Mouse (Mus musculus) liver, embryonic 11.5 days (tissue): ENCODE results near the gene Nme9. TPM values are rescaled to one million over a fixed set of nuclear protein-coding genes. Genes with fewer than 3 reads are reported as not detected.

Source experiments
- ATAC-seq: fragments of 200-750 bp; cut with Nextera tagmentation; replicated peaks from 2 replicates; pipeline ENCODE4 v1.8.0; 2017; ENCODE audit warnings: moderate number of reproducible peaks, mild to moderate bottlenecking, moderate TSS enrichment, moderate library complexity; ENCODE audit not compliant: low FRiP score
- DNase-seq: peaks from one replicate; pipeline ENCODE4 v3.0.0-alpha.2; 2017; ENCODE audit warnings: low spot score
- H3K27ac ChIP-seq: fragments of 300-500 bp; sonication (generic); 2 replicates; pipeline ENCODE4 v1.5.1; 2014; ENCODE audit warnings: mild to moderate bottlenecking, low read depth, low read length, control low read depth
- H3K27me3 ChIP-seq: fragments of 300-500 bp; sonication (generic); replicated peaks from 2 replicates; pipeline ENCODE4 v1.6.1; 2014; ENCODE audit warnings: low read length, mixed read lengths; ENCODE audit not compliant: control insufficient read depth, insufficient read depth
- H3K36me3 ChIP-seq: fragments of 300-500 bp; sonication (generic); 2 replicates; pipeline ENCODE4 v1.6.1; 2014; ENCODE audit warnings: mild to moderate bottlenecking, low read length, moderate library complexity, mixed read lengths; ENCODE audit not compliant: control insufficient read depth, insufficient read depth
- H3K4me1 ChIP-seq: fragments of 300-500 bp; sonication (generic); replicated peaks from 2 replicates; pipeline ENCODE4 v1.6.1; 2014; ENCODE audit warnings: low read length, mixed read lengths; ENCODE audit not compliant: control insufficient read depth, insufficient read depth
- H3K4me2 ChIP-seq: fragments of 300-500 bp; sonication (generic); 2 replicates; pipeline ENCODE4 v1.6.1; 2014; ENCODE audit warnings: mild to moderate bottlenecking, control low read depth, moderate library complexity
- H3K4me3 ChIP-seq: fragments of 300-500 bp; sonication (generic); 2 replicates; pipeline ENCODE4 v1.5.1; 2014; ENCODE audit warnings: low read depth, low read length, control low read depth
- H3K9ac ChIP-seq: fragments of 300-500 bp; sonication (generic); 2 replicates; pipeline ENCODE4 v1.6.1; 2014; ENCODE audit warnings: low read depth, low read length, control low read depth
- H3K9me3 ChIP-seq: fragments of 300-500 bp; sonication (generic); 2 replicates; pipeline ENCODE4 v1.6.1; 2016; ENCODE audit warnings: low read length, inconsistent platforms, mixed read lengths; ENCODE audit not compliant: control insufficient read depth
- WGBS: fragments of 180-500 bp; shearing (Covaris S2); extraction: QIAGEN DNeasy Blood & Tissue Kit; methylation state at CpG from one replicate; pipeline ENCODE4 v1.1.7; 2014; 5-methylcytosine and 5-hydroxymethylcytosine counted together
- polyA plus RNA-seq: library from polyadenylated mRNA; unstranded; fragments of >200 nt; fragmentation: Nextera tagmentation; extraction: Ambion mirVana; gene quantifications from 2 replicates; pipeline ENCODE4 v1.2.1, GENCODE M21; 2014

Gene Nme9
- polyA plus RNA-seq, 1 experiment from 2014 or later: not detected

- Histone ChIP-seq H3K27me3 (no peaks in the 10 kb centered on the region), H3K4me3 (no peak overlapping the region), H3K9me3 (no peaks in the 10 kb centered on the region), H3K36me3 (peaks cover 18% of the 10 kb centered on the region), H3K4me2 (no peak overlapping the region), H3K27ac (no peak overlapping the region), H3K9ac (no peak overlapping the region), H3K4me1 (peaks cover 13% of the 10 kb centered on the region)
- no peak for ATAC-seq
- DNase-seq: no peak
Measured at GRCm38 (mm10) chr9:99484632-99485031, 33.4 kb downstream of the Nme9 start.

DNA sequence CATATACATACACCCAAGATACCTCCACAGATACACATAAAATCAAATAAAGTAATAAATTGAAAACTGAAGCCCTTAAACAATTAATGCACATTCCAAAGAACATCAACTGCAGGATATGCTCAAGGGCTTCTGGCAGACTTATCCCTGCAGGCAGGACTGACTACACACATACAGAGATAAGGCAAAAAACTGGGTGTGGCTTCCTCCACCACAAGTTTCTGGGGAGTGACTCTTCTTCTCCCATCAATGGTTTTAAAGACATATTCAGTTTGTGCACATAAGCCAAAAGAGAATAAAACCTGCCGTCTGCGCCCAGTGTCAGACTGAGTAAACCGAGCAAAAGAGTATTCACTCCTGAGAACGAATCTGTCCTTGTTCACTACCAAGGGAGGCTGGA is 33.9 kb downstream of the Nme9 start:
- peaks cover 18% of the 10 kb centered on the region for H3K36me3 ChIP-seq
- no peaks in the 10 kb centered on the region for H3K9me3 ChIP-seq
- DNase-seq: no peak

DNA sequence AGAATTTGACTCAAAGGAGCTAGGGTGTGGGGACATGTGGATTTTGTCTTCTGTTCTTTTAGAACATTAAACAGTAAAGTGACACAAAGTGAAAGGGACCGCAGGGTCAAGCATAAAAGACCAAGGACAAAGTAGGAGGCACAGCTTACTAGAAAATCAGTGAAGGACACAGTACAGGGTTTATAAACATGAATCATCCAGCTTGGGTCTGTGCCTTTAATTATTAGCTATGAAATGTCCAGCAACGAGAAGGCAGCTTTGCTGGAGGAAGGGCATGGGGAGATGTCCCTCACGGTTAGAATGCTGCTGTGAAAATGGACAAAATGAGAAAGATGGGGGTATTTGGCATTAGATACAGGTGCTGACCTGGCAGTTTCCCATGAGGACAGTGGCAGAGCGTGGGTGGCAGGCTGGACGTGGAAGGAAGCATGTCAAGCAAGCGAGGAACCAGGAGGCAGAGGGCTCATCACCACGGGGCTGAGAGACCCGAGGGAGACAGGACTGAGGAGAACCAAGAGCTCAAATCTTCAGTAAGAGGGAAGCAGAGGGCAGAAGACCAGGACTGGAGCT is 35.9 kb downstream of the Nme9 start:
- DNase-seq (no peak), ATAC-seq (no peak)
- Histone ChIP-seq H3K4me2 (no peak overlapping the region), H3K36me3 (peaks cover 18% of the 10 kb centered on the region), H3K4me3 (no peak overlapping the region), H3K4me1 (peaks cover 12% of the 10 kb centered on the region), H3K9ac (no peak overlapping the region), H3K9me3 (no peaks in the 10 kb centered on the region), H3K27ac (no peak overlapping the region), H3K27me3 (no peaks in the 10 kb centered on the region)
- 87% methylated on average over 8 of the region's 8 CpGs for WGBS

More for the DNA sequence above, 33.9 kb downstream of the Nme9 start:
- H3K4me3 ChIP-seq: no peak overlapping the region
- H3K27ac ChIP-seq: no peak overlapping the region
- peaks cover 12% of the 10 kb centered on the region for H3K4me1 ChIP-seq
- no peak overlapping the region for H3K4me2 ChIP-seq
- no peaks in the 10 kb centered on the region for H3K27me3 ChIP-seq
- peak; percentile 91 for ATAC-seq
- 75% methylated on average over 4 of the region's 4 CpGs for WGBS
- H3K9ac ChIP-seq: no peak overlapping the region

- no peaks in the 10 kb centered on the region for H3K9me3 ChIP-seq
- no peaks in the 10 kb centered on the region for H3K27me3 ChIP-seq
- DNase-seq (no peak), ATAC-seq (no peak)
- WGBS: 85% methylated on average over 3 of the region's 3 CpGs
- H3K4me1 ChIP-seq: peaks cover 12% of the 10 kb centered on the region
- no peak overlapping the region for H3K4me3 ChIP-seq
- H3K9ac ChIP-seq: no peak overlapping the region
- peaks cover 18% of the 10 kb centered on the region for H3K36me3 ChIP-seq
- H3K4me2 ChIP-seq: no peak overlapping the region
- H3K27ac ChIP-seq: no peak overlapping the region
Measured at GRCm38 (mm10) chr9:99487841-99488240, 36.6 kb downstream of the Nme9 start.

GRCm38 (mm10) chr9:99491050-99491449 is 39.8 kb downstream of the Nme9 start:
- Histone ChIP-seq H3K27ac (no peak overlapping the region), H3K36me3 (peaks cover 19% of the 10 kb centered on the region), H3K9ac (no peak overlapping the region), H3K4me1 (no peaks in the 10 kb centered on the region), H3K4me2 (no peak overlapping the region), H3K9me3 (no peaks in the 10 kb centered on the region), H3K27me3 (no peaks in the 10 kb centered on the region), H3K4me3 (no peak overlapping the region)
- ATAC-seq (no peak), DNase-seq (no peak)
- WGBS: 98% methylated on average over 4 of the region's 4 CpGs

GRCm38 (mm10) chr9:99492634-99493200 is 41.4 kb downstream of the Nme9 start:
- H3K27ac ChIP-seq: no peak overlapping the region
- H3K9me3 ChIP-seq: no peaks in the 10 kb centered on the region
- no peaks in the 10 kb centered on the region for H3K27me3 ChIP-seq
- H3K36me3 ChIP-seq: peaks cover 24% of the 10 kb centered on the region
- no peaks in the 10 kb centered on the region for H3K4me1 ChIP-seq
- no peak overlapping the region for H3K4me3 ChIP-seq
- DNase-seq (no peak), ATAC-seq (no peak)
- H3K9ac ChIP-seq: no peak overlapping the region
- H3K4me2 ChIP-seq: no peak overlapping the region
- WGBS: 78% methylated on average over 10 of the region's 10 CpGs

- 91% methylated on average over 4 of the region's 4 CpGs for WGBS
- Histone ChIP-seq H3K4me2 (no peak overlapping the region), H3K27ac (no peak overlapping the region), H3K4me3 (no peak overlapping the region), H3K27me3 (no peaks in the 10 kb centered on the region), H3K4me1 (no peaks in the 10 kb centered on the region), H3K9me3 (no peaks in the 10 kb centered on the region), H3K9ac (no peak overlapping the region), H3K36me3 (peaks cover 19% of the 10 kb centered on the region; the same call in 1 of the 2 replicates)
- DNase-seq: no peak
- ATAC-seq: no peak
Measured at GRCm38 (mm10) chr9:99499336-99499735, 48.1 kb downstream of the Nme9 start.

GRCm38 (mm10) chr9:99505875-99506274 is 54.6 kb downstream of the Nme9 start:
- ATAC-seq (no peak), DNase-seq (no peak)
- no peak overlapping the region for H3K9ac ChIP-seq
- 0 out of 2 replicates have a peak, but pooled peaks cover 6% of the 10 kb centered on the region for H3K36me3 ChIP-seq
- no peaks in the 10 kb centered on the region for H3K9me3 ChIP-seq
- H3K27ac ChIP-seq: no peak overlapping the region
- H3K4me1 ChIP-seq: no peaks in the 10 kb centered on the region
- WGBS: 63% methylated on average over 7 of the region's 7 CpGs
- H3K4me2 ChIP-seq: no peak overlapping the region
- no peaks in the 10 kb centered on the region for H3K27me3 ChIP-seq
- no peak overlapping the region for H3K4me3 ChIP-seq
